Mouse (Mus musculus) 3T3-L1 (cell line): ENCODE measurements around the gene Susd4.
A peak's percentile ranks its signal among the peaks of the same experiment; 100 is the strongest.

ENCODE experiments used
- DNase-seq: peaks from one replicate; pipeline ENCODE4 v3.0.0-alpha.2; 2015; ENCODE audit warnings: low read depth, low spot score

The Susd4 gene

DNA sequence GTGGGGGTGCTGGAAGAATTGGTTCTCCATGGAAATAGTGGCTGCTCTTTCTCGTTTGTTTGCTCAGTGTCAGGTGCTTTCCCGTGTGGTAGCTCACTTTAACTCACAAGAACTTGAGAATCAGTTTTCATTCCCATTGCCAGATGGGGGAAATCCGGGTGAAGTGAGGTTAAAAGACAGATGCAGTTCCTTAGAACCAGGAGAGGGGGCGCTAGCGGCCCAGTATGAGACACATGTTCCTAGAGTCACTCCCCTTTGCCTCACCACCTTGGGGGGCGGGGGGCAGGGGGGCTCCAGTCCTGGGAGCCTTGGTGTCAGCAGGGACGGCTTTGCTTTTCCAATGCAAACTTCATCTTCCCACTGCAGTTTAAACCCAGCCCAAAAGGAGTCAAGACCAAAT lies 23.4 kb downstream of the Susd4 start:
- DNase-seq, result no peak

DNA sequence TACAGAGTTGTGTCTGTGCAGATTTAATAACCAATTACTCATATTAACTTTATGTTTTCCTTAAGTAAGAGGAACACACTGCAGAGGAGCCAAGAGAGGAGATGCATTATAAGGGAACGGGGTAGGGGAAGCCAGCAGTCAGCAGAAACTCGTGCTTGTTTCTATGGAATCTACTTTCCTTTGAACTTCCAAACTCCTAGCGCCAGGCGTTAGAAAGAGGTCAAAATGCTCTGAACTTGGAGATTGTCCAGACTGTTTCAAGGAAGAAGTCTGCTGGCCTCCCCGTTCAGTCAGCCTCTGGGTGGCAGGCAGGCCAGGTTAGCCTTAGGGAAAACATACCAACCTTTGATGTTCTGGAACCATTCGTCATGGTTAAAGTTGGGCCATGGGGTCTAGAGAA lies 25.2 kb downstream of the Susd4 start:
- DNase-seq, result no peak

DNA sequence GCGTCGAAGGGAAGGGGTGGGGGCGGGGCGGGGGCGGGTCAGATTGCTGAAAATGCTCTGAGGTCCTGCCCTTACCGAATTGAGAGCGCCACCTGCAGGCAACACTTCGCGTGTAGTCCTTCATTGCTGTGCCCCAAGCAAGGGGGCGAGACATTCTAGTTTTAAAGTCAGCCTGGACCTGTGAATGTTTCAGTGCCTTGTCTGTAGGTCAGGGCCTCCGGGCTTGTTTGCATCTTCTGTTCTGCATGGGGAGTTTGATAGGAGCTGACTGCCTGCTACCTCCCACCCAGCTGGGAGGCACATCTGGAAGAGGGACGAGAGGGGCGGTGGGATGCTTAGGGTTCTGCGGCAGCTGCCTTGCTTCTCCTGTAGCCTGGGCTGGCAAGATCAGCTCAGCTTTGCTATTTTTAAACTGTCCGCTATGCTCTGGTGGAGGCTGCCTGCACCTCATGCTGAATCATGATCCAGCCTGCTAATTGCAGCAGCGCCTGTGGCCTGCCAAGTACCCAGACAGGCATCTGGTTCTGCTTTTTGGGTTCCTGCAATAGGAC lies 28.9 kb downstream of the Susd4 start:
- peak; percentile 68 for DNase-seq

DNA sequence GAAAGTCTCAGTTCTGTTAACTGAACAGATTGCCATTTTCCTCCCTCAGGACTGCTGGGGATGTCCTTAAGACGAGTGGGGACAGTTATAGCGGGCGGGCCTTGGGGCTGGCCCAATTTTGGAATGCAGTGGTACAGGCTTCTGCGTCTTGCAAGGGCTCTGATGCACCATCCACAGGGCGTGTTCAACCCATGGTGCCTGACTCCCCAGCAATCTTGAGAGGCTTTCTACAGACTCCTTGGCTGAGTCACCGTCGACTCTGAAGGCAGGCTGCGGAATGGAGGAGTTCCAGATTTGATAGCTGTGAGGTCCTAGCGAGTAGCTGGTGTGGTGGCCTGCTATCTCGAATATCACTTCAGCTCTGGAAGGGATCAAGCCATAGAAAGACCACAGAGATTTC lies 30.6 kb downstream of the Susd4 start:
- DNase-seq, result peak; percentile 22

DNA sequence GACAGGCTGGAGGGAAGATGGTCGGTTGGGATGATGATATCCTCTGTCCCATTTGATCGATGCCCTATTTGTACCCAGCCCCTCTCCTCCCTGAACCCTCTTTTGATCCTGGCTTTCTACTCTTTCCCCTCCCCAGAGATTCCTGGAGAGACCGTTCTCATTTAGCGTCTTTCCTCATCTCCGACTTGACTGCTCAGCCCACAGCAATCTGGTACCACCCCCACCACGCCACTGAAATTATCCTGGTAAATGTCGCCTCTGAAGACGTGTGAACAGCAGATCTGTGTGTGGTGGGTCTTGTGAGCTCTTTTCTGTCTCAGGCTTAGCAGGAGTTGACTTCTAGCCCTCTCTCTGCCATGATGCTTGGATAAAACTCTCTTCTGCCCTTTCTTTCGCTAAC lies 31.0 kb downstream of the Susd4 start:
- DNase-seq, result no peak

DNA sequence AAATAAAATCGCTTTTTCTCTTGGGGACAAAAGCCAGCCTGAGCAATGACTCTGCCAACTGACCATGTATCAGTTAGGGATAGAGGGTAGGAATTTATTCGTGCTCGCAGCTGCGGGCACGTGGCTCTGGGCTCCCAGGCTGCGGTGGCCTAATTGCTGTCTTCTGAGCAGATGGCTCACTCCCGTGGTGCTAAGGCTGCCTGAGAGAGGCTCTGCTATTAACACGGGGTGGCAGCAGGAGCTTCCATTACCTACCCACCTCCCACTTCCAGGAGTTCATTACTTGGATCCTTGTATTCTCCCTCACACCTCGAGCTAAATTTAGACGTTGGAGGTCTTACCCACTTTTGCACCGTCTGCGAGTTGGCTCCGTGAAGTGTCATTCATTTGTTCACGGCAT lies 33.4 kb downstream of the Susd4 start:
- DNase-seq, result no peak

DNA sequence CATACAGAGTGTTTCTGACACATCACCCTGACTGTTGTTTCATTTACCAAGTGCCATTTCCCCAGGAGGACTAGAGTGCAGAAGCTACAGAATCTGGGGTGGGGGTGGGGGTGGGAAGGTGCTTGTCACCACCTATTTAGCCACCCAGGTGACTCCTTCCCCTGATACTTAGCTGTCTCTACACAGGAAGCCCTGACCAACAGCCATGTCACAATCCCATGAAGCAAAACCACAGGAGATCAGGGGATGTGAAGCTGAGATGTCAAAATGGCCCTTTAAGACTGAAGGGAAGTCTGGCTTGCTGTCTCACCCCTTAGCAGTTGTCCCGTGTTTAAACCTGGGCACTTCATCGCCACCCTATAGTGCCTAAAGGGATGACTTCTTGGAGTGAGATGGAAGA lies 37.9 kb downstream of the Susd4 start:
- no peak for DNase-seq

DNA sequence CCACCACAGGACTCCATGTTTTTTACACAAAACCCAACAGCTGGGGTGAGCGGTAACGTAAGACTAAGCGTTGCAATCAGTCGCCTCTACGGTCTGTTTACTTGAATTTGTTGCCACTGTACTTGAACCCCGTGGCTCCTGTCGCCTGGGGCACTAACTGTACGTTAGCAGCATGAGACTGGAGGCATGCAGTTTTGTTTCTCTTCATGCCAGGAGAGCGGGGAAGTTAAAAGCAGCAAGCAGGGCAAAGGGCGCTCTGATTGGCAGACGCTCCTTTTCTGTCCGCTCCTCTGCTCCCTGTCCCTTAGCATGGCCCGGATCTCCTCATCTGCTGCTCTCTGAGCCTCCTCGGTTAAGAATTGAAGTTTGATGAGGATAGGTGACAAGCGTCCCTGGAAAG lies 39.2 kb downstream of the Susd4 start:
- no peak for DNase-seq

DNA sequence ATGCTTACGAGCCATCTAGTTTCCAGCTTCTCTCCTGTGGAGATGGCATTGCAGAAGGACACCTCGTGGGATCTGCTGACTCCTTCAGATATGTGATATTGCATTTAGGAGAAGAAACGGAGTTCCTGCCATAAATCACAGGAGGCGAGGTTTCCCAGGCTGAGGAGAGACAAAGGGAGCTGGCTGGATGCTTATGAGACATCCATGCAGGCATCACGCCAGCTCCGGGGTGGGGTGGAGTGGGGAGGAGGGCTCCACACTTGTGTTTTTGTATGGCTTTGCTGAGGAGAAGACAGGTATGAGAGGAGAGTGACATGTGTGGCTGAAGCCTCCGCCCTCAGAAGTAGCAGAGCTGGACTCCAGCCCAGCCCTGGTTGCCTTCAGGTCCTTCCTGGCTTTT lies 50.3 kb downstream of the Susd4 start:
- no peak for DNase-seq

DNA sequence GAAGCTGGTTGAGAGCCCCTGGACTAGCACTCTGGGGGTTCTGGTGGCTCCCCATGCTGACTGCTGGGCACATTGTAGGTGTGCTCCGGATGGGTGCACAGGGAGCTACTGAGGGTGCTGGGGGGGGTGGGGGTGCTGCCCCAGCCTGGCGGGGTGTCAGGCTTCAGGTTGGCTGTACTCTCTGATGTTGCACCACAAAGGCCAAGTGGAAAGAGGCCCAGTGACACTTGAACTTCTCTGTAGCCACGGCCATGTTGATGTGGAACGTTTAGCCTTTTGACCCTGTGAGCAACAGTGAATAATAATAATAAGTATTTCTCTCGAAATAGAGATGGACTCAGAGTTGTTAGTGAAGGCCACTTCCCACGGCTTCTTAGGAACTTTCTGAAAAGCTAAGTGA lies 50.9 kb downstream of the Susd4 start:
- no peak for DNase-seq

DNA sequence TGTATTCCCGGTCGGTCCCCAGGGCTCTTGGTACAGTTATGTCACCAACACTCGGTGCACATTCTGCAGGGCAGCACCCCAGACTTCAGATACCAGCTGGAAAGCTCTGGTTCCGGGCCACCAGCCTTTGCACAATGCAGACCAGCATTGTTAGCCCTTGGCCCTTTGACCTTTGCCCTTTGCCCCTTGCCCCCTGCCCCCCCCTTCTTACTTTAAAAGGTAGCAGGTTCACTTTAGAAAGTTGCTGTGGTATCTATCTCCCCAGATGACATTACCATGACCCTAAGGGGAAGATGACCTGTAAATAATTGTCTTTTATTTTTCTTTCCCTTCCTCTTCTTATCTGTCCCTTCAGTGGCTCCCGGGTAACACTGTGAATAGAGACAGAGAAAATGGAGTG lies 53.4 kb downstream of the Susd4 start:
- no peak for DNase-seq

DNA sequence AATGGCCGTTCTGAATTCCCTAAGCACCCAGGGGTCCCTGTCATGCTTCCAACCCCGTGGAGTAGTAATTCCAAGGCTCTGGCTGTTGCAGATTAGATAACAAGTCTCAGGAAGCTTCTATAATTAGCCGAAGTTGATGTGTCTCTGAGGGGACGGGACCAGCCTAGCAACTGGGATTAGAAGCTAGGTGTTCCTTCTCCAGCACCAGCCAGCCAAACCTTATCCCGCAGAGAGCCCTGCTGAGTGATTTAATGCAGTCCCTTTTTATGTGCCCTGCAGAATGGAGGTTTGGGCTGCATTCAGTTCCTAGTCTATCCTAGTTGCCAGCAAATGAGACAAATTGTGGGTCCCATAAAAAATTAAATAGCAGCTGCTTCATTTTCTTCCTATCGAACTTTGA lies 54.0 kb downstream of the Susd4 start:
- DNase-seq, result no peak

DNA sequence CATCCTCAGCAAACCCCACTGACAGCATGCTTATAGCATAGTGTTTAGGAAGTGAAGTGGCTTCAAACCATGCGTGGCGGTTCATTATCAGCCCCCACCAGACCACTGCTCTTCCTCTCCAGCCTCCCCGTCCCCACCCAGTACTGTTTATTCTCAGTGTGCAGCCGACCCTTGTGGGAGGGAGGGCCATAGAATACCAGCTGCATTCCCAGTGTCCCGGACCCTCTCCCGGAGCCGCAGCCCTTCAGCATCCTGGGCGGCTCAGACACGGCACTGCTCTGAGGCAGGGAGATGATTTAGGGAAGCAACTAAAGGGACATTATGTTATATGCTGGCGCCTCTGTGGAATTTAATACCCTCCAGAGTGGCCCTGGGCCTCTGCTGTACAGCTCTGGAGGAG lies 55.3 kb downstream of the Susd4 start:
- no peak for DNase-seq

DNA sequence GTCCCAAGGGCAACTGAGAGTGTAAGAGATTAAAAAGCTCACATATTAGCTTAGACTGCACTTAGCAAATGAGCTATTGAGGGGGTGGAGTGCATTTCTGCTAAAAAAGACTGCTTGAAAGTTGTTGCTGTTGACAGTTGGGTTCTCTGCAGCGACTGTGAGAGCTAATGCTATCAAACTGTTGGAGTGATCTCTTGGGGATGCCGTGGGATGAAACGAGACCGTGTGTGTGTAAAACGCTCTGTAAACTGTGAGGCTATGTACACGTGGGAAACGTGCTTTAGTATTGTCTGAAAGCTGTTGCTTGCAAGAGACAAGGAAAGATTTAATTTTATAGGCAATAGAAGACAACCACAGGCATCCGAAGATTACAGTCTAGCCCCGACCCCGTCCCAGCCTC lies 59.1 kb downstream of the Susd4 start:
- no peak for DNase-seq

DNA sequence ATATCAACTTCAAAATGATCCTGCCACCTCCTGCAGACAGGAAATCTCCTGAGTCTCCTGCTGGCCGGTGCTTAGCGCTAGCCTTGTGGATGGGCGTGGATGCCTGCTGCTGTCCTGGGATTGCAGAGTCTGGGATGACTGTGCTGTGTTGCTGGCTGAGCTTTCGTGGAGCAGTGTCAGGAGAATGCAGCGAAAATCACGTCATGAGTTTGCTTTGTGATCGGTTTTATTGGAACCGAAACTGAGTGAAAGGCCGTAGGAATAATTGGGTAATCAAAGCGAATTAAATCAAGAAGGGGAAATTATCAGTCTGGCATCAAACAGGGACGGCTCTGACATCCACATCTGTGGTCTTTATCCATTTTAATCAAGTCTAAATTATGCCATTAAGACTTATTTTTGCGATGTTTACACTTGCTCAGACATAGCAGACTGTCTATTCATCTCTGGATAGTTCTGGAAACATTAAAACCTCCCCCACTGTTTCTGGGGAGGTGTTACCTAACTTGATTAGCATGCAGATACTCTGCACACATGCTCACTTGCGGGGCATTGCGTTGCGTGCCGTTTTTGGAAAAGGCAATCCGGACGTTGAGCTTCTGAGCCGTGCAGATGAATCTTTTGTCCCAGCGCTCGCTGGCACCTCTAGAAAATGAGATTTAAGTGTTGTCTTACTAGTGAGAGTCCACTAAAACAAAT lies 60.2 kb downstream of the Susd4 start:
- no peak for DNase-seq

DNA sequence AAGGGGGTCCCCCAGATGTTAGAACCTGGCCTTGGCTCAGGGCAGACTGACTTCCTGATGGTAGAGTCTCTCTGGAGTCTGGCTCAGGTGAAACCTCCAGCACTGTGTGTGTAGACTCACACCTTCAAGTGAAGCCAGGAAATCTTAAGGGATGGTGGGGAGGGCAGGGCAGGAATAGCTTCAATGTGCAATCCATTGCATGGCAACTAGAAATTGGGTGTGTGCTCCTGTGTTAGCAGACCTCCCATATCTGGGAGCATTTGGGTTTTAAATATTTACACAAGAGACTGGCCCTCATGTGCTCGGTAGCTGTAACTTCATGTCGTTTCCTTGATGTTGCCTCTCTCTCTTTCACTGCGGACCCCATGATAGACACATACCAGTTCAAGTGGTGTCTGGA lies 62.9 kb downstream of the Susd4 start:
- DNase-seq, result no peak

DNA sequence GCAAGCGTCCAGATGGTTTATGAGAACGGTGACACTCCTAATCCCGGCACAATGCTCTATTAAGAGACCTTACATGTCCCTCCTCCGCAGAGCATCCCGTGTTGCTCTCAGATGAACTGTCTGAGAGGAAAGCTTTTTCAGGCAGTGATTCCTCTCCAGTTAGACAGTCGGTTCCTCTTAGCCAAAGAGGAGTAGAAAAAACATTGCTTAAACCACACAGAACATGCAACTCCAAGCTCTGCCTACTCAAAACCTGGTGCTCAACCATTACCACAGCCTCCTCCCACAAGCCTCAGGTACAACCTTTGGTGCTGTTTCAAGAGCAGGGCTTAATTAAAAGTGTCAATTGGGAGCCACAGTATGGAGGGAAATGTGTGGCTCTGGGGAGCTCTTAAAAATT lies 74.4 kb downstream of the Susd4 start:
- no peak for DNase-seq

DNA sequence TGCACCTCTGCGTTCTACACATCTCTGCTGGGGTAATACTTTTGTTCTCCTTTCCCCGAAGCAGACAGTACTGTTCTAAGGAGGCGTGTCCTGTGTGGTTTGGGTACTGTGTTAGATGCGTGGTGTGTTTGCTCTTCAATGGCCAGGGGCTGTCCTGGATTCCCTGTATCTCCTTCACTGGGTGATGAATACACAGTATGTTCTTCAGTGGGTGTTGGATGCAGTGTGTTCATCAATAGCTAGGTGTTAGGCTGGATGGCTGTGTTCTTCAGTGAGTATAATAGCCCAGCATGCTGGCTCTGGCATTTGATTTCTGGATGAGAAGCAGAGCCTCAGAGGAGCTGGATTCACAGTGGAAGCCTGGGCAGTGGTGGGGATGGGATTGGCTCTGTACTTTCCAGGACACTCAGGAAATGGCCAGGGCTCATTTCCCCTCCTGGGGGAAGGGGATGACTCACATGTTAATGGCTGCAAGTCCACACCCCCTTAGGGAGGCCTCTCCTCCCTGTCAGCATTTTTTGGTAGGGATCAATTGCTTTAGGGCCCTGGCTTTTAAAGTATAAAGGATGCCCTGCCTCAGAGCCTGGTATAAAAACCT lies 75.8 kb downstream of the Susd4 start:
- peak; percentile 65 for DNase-seq

DNA sequence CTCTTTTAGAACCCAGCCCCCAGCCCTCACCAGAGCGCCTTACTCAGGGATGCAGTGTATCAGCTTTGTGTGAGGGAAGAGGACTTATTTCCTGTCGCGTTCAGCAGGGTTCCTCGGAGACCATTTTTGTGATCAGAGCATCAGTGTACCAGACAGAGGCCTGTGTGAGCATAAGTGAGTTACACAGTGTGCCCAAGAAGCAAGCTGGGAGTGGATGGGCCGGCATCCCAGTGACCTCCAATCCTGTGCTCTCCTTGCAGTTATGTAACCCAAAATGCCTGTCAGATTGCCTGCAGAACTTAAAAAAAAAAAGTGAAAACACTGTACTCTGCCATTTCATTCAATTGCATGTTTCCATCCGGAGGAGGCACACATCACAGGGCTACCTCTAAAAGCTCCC lies 76.4 kb downstream of the Susd4 start:
- DNase-seq, result peak; percentile 40

DNA sequence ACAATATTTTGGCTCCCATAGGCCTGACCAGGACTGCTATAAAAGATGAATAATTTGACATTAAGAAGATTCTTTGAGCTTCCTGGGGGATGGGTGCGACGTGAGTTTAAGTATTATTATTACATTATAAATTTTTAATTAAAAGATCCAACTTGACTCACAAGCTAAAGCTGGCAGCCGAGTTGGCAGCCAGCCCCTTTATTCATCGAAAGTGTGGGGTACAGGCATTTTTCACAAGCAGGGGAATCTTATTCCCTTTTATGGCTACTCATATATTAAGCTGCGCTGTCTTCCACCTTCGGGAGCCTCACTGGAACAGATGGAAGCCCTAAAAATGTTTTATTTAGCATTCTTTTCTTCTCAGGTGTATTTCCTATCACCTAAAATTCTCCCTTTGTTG lies 76.9 kb downstream of the Susd4 start:
- no peak for DNase-seq

DNA sequence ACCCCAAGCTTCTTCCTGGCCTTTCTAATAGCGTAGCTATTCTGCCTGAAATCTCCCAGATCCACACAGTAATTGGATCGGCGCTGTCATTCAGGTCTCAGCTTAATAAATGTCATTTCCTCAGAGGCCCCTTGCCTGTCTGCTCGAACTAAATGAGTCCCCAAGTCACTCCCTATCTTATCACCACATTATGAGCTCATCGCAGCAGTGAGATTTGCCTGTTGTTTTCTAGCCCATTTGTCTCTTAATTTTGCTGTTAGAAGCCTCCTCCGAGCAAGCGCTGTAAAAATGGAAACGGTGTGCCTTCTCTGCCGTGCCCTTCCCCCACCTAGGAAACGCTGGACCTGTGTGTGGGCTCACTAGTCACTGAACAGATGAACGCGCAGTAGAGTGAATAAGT lies 85.9 kb downstream of the Susd4 start:
- DNase-seq, result no peak

DNA sequence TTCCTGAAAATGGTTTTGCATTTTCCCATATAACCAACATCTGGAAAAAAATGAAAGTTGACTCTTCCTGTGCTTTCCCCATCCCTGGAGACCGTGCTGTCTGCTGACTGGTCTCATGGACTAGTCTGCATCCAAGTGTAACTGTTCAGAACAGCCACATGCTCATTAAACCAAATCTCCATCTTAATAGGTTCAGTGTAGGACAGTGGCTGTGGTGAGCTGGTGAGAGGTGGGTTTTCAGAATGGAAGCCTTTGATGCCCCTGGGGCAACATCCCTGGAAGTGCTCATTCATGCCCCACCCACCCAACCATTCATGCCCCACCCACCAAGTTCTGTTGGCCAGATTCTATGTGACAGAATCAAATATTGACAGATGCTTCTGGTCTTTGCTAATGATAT lies 86.4 kb downstream of the Susd4 start:
- no peak for DNase-seq

DNA sequence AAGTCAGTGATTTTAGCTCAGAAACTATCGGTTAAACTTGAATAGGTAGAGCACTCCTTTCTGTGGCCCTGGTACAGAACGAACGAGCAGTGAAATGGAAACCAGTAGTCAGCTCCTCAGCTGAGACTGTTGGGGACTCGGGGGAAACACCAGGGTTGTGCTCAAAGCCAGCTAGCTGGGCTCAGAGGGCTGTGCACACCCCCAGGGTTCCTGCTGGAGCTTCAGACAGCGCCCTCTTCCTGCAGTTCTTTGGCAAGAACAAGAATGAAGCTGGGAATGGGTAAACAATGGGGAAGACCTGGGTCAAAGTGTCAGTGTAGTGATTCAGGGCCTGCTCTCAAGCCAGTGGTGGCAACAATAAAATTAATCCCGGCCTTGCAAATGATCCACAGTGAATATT lies 88.5 kb downstream of the Susd4 start:
- no peak for DNase-seq

DNA sequence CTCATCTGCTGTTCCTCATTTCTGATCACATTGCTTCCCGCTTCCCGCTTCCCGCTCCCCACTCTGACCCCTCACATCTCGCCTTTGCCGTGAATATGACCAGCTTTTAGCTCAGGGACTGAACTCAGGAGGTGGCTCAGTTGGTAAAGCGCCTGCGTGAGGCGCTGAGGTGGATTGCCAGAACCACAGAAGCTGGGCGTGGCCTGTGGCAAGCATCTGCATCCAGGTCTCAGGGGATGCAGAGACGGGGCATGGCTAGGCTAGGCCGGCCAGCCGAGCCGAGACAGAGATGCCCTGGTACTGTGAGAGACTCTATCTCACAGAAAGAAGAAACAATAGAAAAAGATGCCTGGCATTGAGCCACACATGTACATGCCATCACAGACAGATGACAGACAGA lies 93.0 kb downstream of the Susd4 start:
- DNase-seq, result no peak
